Mouse (Mus musculus): ENCODE data around the gene Tbcel. TPM values are rescaled to one million over a fixed set of nuclear protein-coding genes. Genes with fewer than 3 reads are reported as not detected.

Gene Tbcel
- total and polyA plus RNA-seq, 3 experiments: 13.8 to 39.8 (median 20.4) TPM

DNA sequence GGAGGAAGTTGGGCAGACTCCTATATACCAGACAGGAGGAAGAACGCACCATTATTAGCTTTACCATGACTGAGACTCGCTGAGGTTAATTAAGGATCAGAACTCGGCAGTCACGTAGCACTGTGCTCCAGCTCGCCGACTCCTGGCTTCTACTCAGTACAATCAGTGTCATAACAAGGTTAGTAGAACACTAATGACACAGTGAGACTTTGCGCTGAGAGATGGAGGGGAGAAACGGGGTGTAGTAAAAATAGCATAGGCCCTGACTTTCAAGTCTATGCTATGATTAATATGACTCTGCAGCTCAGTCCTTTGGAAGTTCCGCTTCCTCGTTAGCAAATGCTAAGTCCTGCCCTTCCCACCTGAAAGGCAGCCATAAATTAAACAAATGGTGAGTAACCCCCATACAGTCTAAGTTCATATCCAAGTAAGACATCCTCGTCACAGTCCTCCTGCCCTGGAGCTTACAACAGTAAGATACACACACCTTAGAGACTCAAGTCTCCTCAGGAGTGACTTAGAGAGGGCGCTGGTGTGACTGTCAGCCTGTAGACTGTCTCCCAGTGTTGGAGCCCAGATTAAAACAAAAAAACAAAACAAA, 90.2 kb downstream of the Tbcel start:
- Histone ChIP-seq H3K4me3 (ENCODE audit: control insufficient read depth in 1 of 2, insufficient read depth in 1 of 2, low read depth in 2 of 2, low read length in 2 of 2) (no peak overlapping the region), H3K27me3 (ENCODE audit: control insufficient read depth in 1 of 2, insufficient read depth in 2 of 2, low read length in 2 of 2) (no peaks in the 10 kb centered on the region), H3K4me1 (ENCODE audit: control insufficient read depth in 1 of 2, insufficient read depth in 2 of 2, low read length in 2 of 2) (no peaks in the 10 kb centered on the region), H3K27ac (ENCODE audit: control insufficient read depth, low read depth, low read length) (no peak overlapping the region), H3K36me3 (ENCODE audit: control insufficient read depth in 1 of 2, insufficient read depth in 2 of 2, low read length in 2 of 2) (peaks cover 0 to 4% of the 10 kb centered on the region in 2 experiments; a peak in 1 of 4 replicates), H3K9ac (ENCODE audit: control insufficient read depth, low read depth, low read length, poor library complexity, severe bottlenecking) (no peak overlapping the region), H3K9me3 (replicated peaks; ENCODE audit: insufficient read depth, low read length) (no peaks in the 10 kb centered on the region), H3K79me2 (ENCODE audit: control insufficient read depth, insufficient read depth, low read length, poor library complexity) (no peaks in the 10 kb centered on the region)
- no peak for TF ChIP-seq POLR2A (IDR thresholded peaks at IDR 0.05; ENCODE audit: control insufficient read depth in 1 of 2, insufficient read depth in 1 of 2, low read depth in 1 of 2, low read length in 2 of 2, poor library complexity in 1 of 2)
- TF ChIP-seq USF1 (IDR thresholded peaks at IDR 0.05; ENCODE audit: low read depth, low read length): no peak
- no peak for TF ChIP-seq MXI1 (IDR thresholded peaks at IDR 0.05; ENCODE audit: low read depth, low read length)
- TF ChIP-seq UBTF (IDR thresholded peaks at IDR 0.05; ENCODE audit: borderline replicate concordance, insufficient read depth, low read depth, low read length): no peak
- no peak for TF ChIP-seq MEF2A (IDR thresholded peaks at IDR 0.05; ENCODE audit: extremely low read depth, insufficient replicate concordance, low read depth, low read length, poor library complexity, severe bottlenecking)
- TF ChIP-seq CHD2 (IDR thresholded peaks at IDR 0.05; ENCODE audit: low read length): no peak
- TF ChIP-seq ELF1 (IDR thresholded peaks at IDR 0.05; ENCODE audit: low read depth, low read length): no peak
- no peak for TF ChIP-seq MAX (IDR thresholded peaks at IDR 0.05; ENCODE audit: low read length)
- TF ChIP-seq MYC (IDR thresholded peaks at IDR 0.05; ENCODE audit: low read depth, low read length): no peak
- TF ChIP-seq SMC3 (IDR thresholded peaks at IDR 0.05; ENCODE audit: low read depth, low read length): no peak
- TF ChIP-seq CTCF (IDR thresholded peaks at IDR 0.05 in 2 of 3, conservative IDR thresholded peaks at IDR 0.05 in 1 of 3; ENCODE audit: control insufficient read depth in 1 of 3, insufficient read depth in 1 of 3, low read depth in 2 of 3, low read length in 3 of 3, poor library complexity in 1 of 3, severe bottlenecking in 1 of 3): no peak
- no peak for TF ChIP-seq MAFK (IDR thresholded peaks at IDR 0.05; ENCODE audit: borderline replicate concordance, low read depth, low read length)
- no peak for TF ChIP-seq NELFE (IDR thresholded peaks at IDR 0.05; ENCODE audit: low read depth, low read length)
- no peak for TF ChIP-seq TCF12 (IDR thresholded peaks at IDR 0.05; ENCODE audit: low read depth, low read length)
- no peak for TF ChIP-seq HCFC1 (IDR thresholded peaks at IDR 0.05; ENCODE audit: low read depth, low read length)
- no peak for TF ChIP-seq ZKSCAN1 (IDR thresholded peaks at IDR 0.05; ENCODE audit: low read depth, low read length)
- DNase-seq (ENCODE audit: low read depth, low spot score): no peak

- TF ChIP-seq MXI1 (IDR thresholded peaks at IDR 0.05; ENCODE audit: low read depth, low read length): no peak
- TF ChIP-seq MAFK (IDR thresholded peaks at IDR 0.05; ENCODE audit: borderline replicate concordance, low read depth, low read length): no peak
- TF ChIP-seq MAZ (IDR thresholded peaks at IDR 0.05; ENCODE audit: low read depth, low read length): no peak
- TF ChIP-seq CHD2 (IDR thresholded peaks at IDR 0.05; ENCODE audit: low read length): no peak
- TF ChIP-seq BHLHE40 (IDR thresholded peaks at IDR 0.05; ENCODE audit: borderline replicate concordance, low read depth, low read length): no peak
- no peak for TF ChIP-seq MEF2A (IDR thresholded peaks at IDR 0.05; ENCODE audit: extremely low read depth, insufficient replicate concordance, low read depth, low read length, poor library complexity, severe bottlenecking)
- no peak for TF ChIP-seq EP300 (IDR thresholded peaks at IDR 0.05; ENCODE audit: low read depth in 1 of 2, low read length in 2 of 2)
- no peak for TF ChIP-seq ZKSCAN1 (IDR thresholded peaks at IDR 0.05; ENCODE audit: low read depth, low read length)
- TF ChIP-seq UBTF (IDR thresholded peaks at IDR 0.05; ENCODE audit: borderline replicate concordance, insufficient read depth, low read depth, low read length): no peak
- no peak for TF ChIP-seq USF1 (IDR thresholded peaks at IDR 0.05; ENCODE audit: low read depth, low read length)
- TF ChIP-seq NELFE (IDR thresholded peaks at IDR 0.05; ENCODE audit: low read depth, low read length): no peak
- TF ChIP-seq POLR2AphosphoS5 (IDR thresholded peaks at IDR 0.05; ENCODE audit: borderline replicate concordance, low read depth, low read length): no peak
- TF ChIP-seq HCFC1 (IDR thresholded peaks at IDR 0.05; ENCODE audit: low read depth, low read length): no peak
- no peak for TF ChIP-seq JUND (IDR thresholded peaks at IDR 0.05; ENCODE audit: low read depth, low read length)
- TF ChIP-seq RAD21 (IDR thresholded peaks at IDR 0.05; ENCODE audit: low read depth, low read length): no peak
- TF ChIP-seq MYC (IDR thresholded peaks at IDR 0.05; ENCODE audit: low read depth, low read length): no peak
- TF ChIP-seq NRF1 (IDR thresholded peaks at IDR 0.05; ENCODE audit: insufficient read depth, low read depth, low read length, poor library complexity, severe bottlenecking): no peak
- TF ChIP-seq KAT2A (conservative IDR thresholded peaks at IDR 0.05; ENCODE audit: low read depth, low read length): no peak
- TF ChIP-seq RCOR1 (IDR thresholded peaks at IDR 0.05; ENCODE audit: low read depth, low read length): no peak
- TF ChIP-seq E2F4 (IDR thresholded peaks at IDR 0.05; ENCODE audit: borderline replicate concordance, low read depth, low read length): no peak
Measured at GRCm38 (mm10) chr9:42415184-42415583, 92.4 kb downstream of the Tbcel start.

More at GRCm38 (mm10) chr9:42415184-42415583, 92.4 kb downstream of the Tbcel start:
- H3K79me2 ChIP-seq (ENCODE audit: control insufficient read depth, insufficient read depth, low read length, poor library complexity): no peaks in the 10 kb centered on the region
- no peak overlapping the region for H3K27ac ChIP-seq (ENCODE audit: control insufficient read depth, low read depth, low read length)
- no peak overlapping the region for H3K4me3 ChIP-seq (ENCODE audit: control insufficient read depth in 1 of 2, insufficient read depth in 1 of 2, low read depth in 2 of 2, low read length in 2 of 2)
- no peaks in the 10 kb centered on the region for H3K9me3 ChIP-seq (replicated peaks; ENCODE audit: insufficient read depth, low read length)
- H3K36me3 ChIP-seq (ENCODE audit: control insufficient read depth in 1 of 2, insufficient read depth in 2 of 2, low read length in 2 of 2): peaks cover 0 to 2% of the 10 kb centered on the region in 2 experiments; a peak in 1 of 4 replicates
- no peaks in the 10 kb centered on the region for H3K27me3 ChIP-seq (ENCODE audit: control insufficient read depth in 1 of 2, insufficient read depth in 2 of 2, low read length in 2 of 2)
- H3K4me1 ChIP-seq (ENCODE audit: control insufficient read depth in 1 of 2, insufficient read depth in 2 of 2, low read length in 2 of 2): no peaks in the 10 kb centered on the region
- no peak overlapping the region for H3K9ac ChIP-seq (ENCODE audit: control insufficient read depth, low read depth, low read length, poor library complexity, severe bottlenecking)
- DNase-seq (ENCODE audit: low read depth, low spot score): no peak

Data from MEL (cell line).